Mouse (Mus musculus) heart, postnatal 14 days (tissue): ENCODE measurements at regions not wholly inside any gene's neighbourhood (a gene's known extent, or its start where the extent isn't known, plus 50 kb on each side); places are given as distances from the start of the nearest gene placed in this dataset.

ENCODE experiments used
- DNase-seq, 2 experiments: peaks; one replicate each; pipeline ENCODE4 v3.0.0; 2021 to 2022
- intact Hi-C: fragments of 180-260 bp; cut with DNase I; formaldehyde crosslinking; loops from one replicate; pipeline ENCODE4 v1.15.1; 2025

DNA sequence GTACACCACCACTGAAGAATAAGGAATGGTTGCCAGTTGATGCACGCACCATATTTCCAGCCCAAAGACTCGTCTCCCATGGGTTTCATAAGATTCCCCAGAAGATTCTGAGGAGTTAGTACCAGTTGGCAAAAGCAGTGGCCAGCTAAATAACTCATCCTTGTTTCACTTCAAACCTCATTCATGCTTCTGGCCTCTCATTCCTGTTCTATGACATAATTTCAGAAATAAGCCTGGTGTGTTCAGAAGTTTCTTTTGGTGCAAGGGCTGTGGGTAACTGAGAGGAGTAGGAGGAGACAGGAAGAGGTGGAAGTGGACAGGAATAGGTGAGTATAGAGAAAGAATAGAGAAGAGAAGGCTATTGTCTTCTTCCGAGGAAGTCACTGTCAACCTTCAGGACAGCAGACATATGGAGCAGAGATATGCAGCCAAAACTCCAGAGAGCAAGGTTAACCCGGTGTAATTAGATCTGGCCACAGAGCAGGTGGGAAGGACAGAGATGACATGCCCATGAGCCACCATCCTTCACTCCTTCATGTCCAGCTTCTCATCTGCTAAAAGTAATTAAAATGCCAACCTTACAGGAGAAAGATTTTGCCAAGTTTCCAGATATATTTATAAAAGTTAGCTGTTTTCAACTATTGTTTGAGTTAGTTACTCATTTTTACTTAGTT, 133.9 kb upstream of the Tnfaip3 start:
- DNase-seq = no peak
- intact Hi-C loops = no loop called here

DNA sequence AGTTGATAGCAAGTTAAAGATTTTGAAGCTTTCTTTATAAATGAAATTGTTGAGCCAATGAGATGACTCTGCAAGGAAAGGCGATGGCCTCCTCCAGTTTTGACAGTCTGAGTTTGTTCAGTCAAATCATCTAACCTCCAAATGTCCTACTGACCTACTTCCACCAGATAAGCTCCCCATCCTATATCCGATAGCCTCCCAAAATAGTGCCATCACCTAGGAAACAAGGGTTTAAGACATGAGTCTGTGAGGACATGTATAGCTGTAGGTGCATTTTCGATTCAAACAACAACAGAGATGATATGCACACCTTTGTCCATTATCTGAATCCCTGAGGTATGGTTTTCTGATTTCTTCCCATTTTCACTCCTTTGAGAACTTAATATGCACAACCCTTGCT, 126.0 kb upstream of the Tnfaip3 start:
- DNase-seq = no peak
- intact Hi-C loops = no loop called here

DNA sequence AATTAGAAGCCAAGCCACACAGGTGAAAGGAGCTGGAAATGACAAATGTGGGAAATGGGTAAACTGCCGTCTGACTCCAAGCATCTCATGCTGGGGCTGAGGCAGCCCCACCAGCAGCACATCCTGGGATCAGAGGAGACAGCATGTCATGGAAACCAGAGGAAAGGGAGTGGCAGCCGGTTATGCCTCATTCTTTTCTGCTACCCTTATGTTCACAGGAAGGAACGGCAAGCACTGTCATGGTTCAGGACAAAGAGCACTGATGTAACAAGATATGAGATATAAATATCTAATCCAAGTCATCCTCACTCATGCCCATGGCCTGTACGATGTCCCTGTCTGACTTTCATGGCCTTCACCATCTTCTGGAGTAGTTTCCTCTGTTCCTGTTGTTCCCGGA, 125.2 kb upstream of the Tnfaip3 start:
- DNase-seq = no peak
- intact Hi-C loops = no loop called here

DNA sequence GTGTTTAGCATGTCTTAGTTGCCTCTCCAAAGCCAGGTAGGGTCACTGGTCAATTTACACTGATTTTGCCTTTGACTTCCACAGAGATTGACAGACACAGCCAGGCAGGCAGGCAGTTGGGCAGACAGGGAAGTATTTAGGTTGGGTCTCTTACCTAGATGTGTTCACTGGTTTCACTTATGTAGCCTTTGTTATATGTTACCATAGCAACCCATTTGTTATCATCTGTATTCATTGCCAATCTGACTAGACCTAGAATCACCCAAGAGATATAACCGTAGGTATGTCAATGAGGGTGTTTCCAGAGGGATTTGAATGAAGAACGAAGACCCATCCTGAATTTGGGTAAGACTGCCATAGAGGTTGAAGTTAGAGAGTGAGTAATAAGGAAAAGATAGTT, 123.8 kb upstream of the Tnfaip3 start:
- intact Hi-C loops = no loop called here
- no peak for DNase-seq

DNA sequence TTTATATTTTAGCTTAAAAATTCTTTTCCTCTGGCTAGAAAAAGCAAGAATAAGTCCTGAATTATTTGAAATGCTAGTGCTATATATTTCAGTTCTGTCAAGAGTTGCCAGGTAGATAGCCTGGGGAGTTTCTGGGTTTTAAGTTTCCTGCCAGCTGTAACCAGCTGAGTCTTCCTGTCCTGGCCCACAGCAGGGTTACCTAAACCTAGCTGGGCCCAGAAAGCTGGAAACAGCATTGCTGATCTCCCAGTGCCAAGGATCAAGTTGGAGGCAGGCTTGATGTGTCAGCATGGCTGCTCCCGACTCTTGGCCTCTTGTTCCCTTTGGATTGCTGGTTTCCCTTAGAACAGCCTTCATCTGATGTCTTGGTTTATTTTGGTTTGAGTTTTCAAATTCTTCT, 122.8 kb upstream of the Tnfaip3 start:
- no peak for DNase-seq
- intact Hi-C loops = no loop called here

DNA sequence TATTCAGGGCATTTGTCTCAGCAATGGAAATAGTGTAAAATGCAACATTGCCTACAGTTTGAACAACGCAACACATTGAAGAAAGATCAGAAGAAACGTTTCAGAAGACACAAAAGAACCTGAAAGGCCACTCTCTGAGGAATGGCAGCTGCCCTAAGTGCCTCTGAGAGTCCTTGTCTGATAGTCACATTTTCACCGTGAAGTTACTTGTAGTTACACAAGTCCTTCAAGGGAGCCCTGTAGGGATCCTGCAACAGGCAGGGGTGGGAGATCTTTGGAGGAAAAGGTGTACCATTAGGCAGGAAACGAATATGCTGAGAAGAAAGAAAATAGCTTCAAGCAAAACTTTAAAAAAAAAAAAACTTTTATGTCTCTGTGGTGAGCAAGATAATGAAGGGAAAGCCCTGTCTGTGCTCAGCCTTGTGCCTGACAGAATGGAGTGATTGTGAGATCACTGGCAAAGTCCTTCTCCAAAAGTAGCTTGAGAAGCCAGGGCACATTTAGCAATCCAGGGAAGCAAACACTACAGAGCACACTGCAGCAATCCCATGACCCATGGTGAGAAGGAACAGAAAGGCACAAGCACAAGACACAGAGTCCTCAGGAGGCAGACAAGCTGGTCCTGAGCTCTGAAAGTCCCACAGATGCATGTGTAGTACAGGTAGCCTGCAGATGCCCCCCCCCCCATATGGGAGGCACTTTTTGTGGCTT, 112.3 kb upstream of the Tnfaip3 start:
- intact Hi-C loops = no loop called here
- no peak for DNase-seq

DNA sequence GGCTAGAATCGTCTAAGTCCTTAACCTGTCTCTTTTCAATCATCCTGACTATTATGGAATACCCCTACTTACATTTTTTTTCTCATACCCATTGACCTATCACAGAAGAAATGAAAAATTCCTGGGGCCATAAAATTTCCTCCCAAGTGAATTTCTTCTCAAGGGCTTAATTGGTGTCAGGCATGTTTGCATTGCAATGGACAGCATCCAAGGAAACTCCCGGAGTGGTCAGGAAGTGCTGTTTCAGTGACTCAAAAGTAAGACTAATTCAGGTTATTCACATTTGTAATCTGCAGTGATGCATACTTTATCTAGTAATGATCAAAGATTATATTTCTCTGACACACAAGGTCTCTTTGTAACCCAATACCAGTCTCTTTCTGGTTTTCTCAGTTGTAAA, 111.5 kb upstream of the Tnfaip3 start:
- DNase-seq = no peak
- intact Hi-C loops = no loop called here

DNA sequence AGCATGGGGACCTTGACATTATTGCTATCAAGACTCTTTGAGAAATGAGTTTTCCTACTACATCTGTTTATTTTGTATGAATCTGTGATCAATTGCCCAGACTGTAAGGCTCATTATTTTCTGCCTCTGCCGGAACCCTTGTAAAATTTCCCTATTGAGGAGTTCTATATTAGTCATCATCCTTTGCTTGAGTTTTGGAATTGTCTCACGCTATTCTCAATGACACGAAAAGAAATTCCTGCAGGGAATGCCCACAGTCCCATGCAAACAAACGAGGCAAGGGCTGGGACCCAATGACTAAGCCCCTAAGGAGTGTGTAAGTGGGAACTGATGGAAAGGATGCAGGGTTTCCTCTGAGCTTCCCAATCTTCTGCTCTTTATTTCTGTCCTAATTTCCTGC, 111.0 kb upstream of the Tnfaip3 start:
- DNase-seq = no peak
- intact Hi-C loops = no loop called here

DNA sequence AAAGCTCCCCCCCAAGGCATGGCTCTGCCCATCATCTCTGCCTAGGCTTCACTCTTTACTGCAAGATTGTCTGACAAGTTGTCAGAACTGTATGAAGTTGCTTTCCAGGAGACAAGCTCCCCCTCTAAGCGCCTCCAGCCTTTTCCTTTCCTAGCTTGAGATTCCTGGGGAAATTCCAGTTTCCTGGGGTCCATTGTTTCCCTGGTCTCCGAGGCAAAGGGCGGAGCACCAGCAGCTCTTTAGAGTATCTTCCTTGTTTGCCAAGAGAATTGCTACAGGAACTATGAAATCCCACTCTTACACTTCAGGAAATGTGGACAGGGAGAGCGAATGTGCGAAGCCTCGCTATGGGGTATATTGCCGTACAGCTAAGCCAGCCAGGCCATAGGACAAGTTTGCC, 108.2 kb upstream of the Tnfaip3 start:
- DNase-seq = peak; percentile 6 to 18
- intact Hi-C loops = no loop called here

DNA sequence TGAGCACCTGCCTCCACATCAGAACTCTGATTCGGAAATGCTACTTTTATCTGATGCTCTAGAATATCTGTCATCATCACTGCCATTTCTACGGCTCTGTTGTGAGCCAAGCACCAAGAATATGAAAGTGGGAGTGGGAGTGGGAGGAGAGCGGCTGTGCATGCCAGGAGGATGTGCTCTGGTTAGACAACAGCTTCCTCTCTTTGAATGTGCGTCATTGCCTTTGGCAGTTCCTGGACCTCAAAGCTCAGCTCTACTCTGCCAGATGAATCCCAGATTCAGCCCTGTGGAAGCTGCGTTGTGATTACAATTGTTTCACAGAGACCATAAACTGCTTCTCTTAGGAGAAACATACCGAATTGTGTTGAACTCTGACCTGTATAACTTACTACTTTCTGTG, 106.8 kb upstream of the Tnfaip3 start:
- DNase-seq = peak; percentile 11 to 21
- intact Hi-C loops = no loop called here

DNA sequence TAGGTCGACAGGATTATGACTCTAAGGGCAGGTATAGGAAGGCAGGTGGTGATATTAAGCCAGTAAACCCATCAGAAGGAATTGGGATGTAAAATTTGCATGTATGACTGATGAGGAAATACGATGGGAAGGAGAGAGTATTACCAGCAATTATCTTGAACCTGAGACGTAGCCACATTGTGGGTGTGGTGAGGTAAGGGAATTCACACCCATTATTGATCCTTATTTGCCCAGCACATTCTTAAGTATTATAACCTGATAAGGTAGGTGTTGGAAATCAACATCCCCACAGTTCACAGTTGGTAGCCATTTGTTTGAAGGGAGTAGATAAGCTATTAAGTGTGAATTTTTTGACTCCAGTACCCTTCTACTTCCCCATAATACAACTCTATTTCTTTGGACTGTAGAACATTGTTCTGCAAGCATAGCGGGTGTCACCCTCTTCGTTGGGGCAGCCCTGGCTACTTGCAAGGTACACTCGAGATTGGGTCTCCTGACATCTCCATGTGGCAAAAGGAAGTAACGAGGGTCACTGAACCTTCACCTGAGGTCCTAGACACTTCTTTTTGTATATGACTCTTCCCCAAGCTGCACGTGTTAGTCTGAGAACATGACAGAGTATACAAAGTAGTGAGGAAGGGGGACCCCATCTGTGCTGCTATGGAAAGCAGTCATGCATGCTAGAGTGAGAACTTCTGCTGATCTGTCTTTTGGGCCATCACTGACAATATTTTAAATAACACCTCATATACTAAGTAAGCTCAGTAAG, 104.0 kb upstream of the Tnfaip3 start:
- no peak for DNase-seq
- intact Hi-C loops = no loop called here

DNA sequence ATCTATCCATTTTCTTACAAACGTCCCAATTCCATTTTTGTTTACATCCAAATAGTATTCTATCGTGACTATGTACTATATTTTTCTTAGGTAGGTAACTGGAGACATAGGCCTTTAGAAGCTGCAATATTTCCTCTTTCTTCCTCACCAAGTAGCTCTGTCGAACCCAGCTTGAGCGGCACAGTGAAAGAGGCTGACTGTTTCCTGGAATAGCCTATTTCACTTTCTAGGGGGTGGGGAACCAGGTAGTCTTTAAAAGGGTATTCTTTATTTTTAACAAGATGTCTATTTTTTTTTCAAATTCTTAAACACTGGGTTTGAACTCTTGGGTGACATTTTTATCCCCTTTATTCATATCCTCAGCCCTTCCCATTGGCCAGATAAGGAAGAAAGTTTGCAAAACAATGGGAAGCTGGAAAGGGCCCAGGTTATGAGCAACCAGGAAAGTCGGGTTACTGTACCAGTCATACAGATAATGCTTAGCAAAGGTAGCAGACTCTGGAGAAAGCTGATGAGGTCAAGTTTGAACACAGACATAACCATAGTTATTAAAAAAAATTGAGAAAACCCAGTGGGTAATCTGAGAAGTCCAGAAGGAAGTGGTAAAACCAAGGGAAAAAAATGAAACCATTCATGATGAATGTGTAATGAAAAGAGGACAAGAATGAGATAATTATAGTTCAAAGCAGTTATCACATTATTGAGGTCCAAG, 103.3 kb upstream of the Tnfaip3 start:
- no peak for DNase-seq
- intact Hi-C loops = no loop called here

DNA sequence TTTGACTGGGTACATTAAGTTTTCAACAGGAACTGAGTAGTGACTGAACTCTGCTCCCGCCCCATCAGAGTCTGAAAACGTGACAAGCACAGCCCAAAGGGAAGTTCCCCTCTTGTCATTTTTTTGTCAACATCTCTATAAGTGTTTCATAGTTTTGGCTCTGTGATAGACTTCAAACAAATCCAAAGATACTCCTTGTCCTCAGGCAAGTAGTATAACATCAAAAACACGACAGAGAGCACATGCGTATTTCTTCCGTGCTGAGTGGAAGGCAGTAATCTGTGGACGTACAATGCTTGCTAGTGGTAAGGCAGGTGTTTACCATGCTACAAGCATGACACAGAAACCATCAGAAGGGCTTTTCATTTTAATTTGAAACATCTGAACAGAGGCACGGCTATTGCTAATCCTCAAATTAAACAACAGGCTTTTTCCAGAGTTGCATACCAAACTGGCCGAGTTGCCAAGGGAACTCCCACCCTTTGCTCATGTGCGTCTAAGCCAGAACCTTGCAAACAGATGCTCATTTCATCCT, 101.7 kb upstream of the Tnfaip3 start:
- no peak for DNase-seq
- intact Hi-C loops = no loop called here

DNA sequence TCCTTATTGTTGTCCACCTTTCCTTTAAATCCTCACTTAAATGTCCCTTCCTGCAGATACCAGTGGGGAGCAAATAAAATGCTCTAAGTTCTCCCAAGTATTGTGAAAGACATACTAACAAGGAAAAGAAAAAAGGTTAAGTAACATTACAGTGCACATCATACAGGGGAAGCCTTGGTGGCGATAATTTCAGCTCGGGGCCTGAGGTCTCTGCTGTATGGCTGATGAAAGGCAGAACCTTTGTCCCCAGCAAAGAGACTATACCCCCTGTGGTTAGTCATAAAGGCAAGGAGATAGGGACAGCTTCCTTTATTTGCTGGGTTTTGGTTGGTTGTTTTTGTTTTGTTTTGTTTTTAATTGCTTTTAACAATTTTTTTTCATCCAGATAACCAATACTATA, 97.0 kb upstream of the Tnfaip3 start:
- DNase-seq = no peak
- intact Hi-C loops = no loop called here

DNA sequence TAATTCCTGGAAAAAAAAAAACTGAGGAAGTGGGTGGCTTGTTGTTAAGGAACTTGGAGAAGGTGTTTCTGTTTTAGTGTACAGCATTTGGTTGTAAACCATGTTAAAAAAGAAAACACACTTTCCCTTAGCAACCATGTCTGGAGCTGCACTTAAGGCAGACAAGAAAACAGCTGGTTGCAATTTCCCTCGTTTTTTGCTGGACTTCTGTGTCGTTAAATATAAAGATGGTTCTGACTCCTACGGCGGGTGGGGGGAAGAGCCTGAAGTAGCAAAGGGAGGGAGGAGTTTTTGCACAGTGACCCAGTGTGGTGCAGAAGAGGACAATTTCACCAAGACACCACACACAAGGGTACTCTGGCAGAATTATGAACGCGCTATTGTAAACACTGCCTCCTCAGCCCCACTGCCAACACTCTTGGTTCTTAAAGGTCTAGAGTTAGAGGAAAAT, 89.8 kb upstream of the Tnfaip3 start:
- intact Hi-C loops = loop anchor here (5.0 kb wide), 1 partner anchor 153 kb away; no protein-coding TSS in a partner anchor
- no peak for DNase-seq

DNA sequence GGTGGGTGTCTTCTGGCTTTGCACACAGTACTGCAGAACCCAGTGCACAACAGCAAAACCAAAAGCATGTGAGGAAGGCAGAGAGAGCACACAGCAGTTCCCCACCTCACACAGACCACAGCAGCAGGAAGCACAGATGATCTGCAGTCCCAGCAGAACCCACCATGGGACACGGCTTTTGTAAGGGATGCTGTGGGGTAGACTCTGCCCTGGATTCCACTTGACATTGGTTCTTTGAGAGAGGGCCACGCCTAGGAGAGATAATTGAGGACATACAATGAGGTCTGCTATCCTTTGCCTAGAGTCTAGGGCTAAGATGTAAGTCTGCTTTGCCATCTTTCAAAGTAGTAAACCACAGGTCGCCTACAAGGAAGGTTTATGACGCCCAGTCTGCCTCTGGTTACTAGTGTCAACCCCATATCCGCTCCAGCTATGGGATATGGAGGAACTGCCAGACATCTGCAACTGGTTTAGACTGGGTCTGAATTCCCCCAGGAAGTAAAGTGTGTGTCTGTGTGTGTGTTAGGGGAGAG, 89.3 kb upstream of the Tnfaip3 start:
- intact Hi-C loops = loop anchor here (5.0 kb wide), 1 partner anchor 152 kb away; no protein-coding TSS in a partner anchor
- DNase-seq = no peak

DNA sequence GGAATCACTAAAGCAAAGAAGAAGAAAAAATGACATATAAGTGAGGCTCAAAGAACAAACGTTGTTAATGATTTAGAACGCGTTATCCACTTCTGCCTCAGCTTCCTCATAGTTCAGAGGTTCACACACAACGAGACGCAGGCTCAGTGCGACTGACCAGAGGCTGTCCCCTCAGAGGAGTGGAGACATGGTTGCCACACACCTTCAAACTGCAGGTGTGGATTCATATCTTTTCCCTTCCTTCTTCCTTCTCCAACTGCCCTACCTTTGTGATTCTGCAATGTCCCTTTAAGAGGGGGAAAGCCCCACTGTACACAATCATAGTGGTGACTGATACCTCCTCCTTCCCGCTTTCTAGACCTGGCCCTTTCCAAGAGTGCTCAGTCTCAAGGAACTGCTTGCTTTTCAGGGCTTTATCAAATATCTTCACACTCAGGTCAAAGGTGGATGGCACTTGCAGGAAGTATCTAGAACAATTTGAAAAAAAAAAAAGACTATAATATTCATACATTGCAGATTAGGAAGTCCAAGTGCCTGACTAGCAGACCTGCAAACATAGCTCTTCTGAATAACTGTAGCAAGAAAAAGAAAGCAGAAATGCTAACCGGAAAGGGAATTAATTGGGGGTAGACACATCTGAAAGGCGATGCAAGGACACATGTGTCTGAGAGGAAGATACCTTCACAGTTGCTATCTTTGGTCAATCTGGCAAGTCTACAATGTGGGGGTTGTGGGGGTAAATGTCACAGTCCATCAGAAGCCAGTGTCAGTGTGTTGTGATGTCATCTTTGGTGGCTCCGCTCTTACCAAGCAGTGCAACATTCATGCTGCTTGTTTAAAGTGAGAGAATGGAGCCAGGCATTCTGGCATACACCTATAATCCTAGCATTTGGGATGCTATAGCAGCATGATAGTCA, 84.2 kb upstream of the Tnfaip3 start:
- intact Hi-C loops = no loop called here
- no peak for DNase-seq

DNA sequence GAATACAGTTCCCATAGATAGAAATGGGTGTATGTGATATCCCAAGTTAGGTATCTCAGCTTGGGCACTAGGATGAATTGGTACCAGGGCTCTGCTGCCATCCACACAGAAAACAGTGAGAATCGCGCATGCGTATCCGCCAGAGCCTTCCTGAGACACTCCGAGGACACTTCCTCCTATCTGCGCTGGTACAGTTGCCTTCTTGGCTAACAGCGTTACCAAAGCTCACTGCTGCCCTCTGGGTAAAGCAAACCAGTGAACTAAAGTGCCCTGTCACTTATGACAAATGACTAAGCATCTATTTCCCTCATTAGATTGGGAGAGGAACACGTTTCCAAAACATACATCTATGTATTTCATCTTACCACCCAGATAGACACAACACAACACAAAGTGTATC, 78.8 kb upstream of the Tnfaip3 start:
- peak; percentile 50 to 61 for DNase-seq
- intact Hi-C loops = no loop called here

DNA sequence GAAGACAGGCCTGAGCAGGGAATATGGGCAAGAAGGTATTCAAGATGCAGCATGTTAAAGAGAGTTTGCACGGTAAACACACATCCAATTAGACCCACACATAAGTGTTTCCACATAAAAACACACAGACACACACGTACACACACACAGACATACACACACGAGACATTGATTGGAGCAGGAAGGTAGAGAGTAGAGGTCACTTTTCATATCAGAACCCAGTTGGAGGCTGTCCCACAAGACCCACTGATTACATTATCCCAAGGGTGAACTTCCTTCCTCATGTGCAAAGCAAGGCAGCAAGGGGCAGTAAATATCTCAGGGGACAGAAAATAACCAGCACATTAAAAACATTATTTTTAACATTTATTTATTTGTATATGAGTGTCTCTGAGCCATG, 78.2 kb upstream of the Tnfaip3 start:
- DNase-seq = no peak
- intact Hi-C loops = no loop called here
